In genomic region chr1:43520989-43521371, GRCm38 (mm10) we compare ENCODE assay signal across 16 mouse cellular contexts.
DNase-seq lines count a peak whose midpoint lies in the region; ATAC-seq and TF ChIP-seq lines count a peak whose summit lies in the region.
"Had no signal": no experiment of that assay in that cellular context is flagged by ENCODE, and none has a peak within 500 bp of the region (broad histone marks: within the 10 kb centered on the region; RNA-seq: fewer than 3 reads in every experiment).

No protein-coding gene starts in this region.

- no peak overlapping the region for H3K9ac ChIP-seq in lung, postnatal 0 days (replicated peaks; ENCODE audit: low read depth)
- H3K9ac ChIP-seq: embryonic facial prominence, embryonic 15.5 days; forebrain, postnatal 0 days; limb, embryonic 12.5 days had no signal

- no peak overlapping the region for H3K27ac ChIP-seq in lung, postnatal 0 days (ENCODE audit: low read length)
- peak overlapping the region; percentile 73 for H3K27ac ChIP-seq in macrophage
- H3K27ac ChIP-seq: embryonic facial prominence, embryonic 15.5 days; hindbrain, postnatal 0 days; limb, embryonic 12.5 days had no signal

- H3K36me3 ChIP-seq in lung, postnatal 0 days (ENCODE audit: insufficient read depth, low read length) = no peaks in the 10 kb centered on the region
- no peaks in the 10 kb centered on the region for H3K36me3 ChIP-seq in macrophage (ENCODE audit: inconsistent target)
- H3K36me3 ChIP-seq: embryonic facial prominence, embryonic 15.5 days; limb, embryonic 12.5 days had no signal

- WGBS in lung, postnatal 0 days = 79% methylated on average over 3 of the region's 3 CpGs
- 2% methylated on average over 3 of the region's 3 CpGs for WGBS in macrophage (ENCODE audit: missing documents)

- H3K9me3 ChIP-seq in lung, postnatal 0 days (ENCODE audit: low read length) = no peaks in the 10 kb centered on the region
- H3K9me3 ChIP-seq: embryonic facial prominence, embryonic 15.5 days; limb, embryonic 12.5 days had no signal

- H3K4me1 ChIP-seq in lung, postnatal 0 days (ENCODE audit: insufficient read depth, low read depth, low read length) = no peaks in the 10 kb centered on the region; the same call in 1 of the 2 replicates
- H3K4me1 ChIP-seq: limb, embryonic 12.5 days had no signal

- no peak overlapping the region for H3K4me2 ChIP-seq in lung, postnatal 0 days (replicated peaks; ENCODE audit: low read depth, low read length)
- H3K4me2 ChIP-seq: embryonic facial prominence, embryonic 15.5 days; limb, embryonic 12.5 days had no signal

- peaks cover 74% of the 10 kb centered on the region; the same call in 1 of the 2 replicates for H3K79me2 ChIP-seq in macrophage (ENCODE audit: inconsistent target)

- no peaks in the 10 kb centered on the region for H3K27me3 ChIP-seq in lung, postnatal 0 days (replicated peaks; ENCODE audit: insufficient read depth, low read length)
- H3K27me3 ChIP-seq: embryonic facial prominence, embryonic 15.5 days; limb, embryonic 12.5 days had no signal

- TF ChIP-seq CTCF in lung, postnatal 0 days (IDR thresholded peaks at IDR 0.05) = no peak

- no peak for DNase-seq in lung, postnatal 0 days (ENCODE audit: low spot score)
- DNase-seq in lung, postnatal 10 days = no peak
- peak; percentile 57 for DNase-seq in induced T-regulatory cell, adult 2 months (ENCODE audit: low read depth)
- peak; percentile 7 for DNase-seq in yolk sac, embryonic 10.5 days (ENCODE audit: low spot score)
- no peak for DNase-seq in cerebellum, adult 9-11 months
- DNase-seq in adrenal gland, postnatal 4 days (ENCODE audit: low spot score in 2 of 2) = no peak
- DNase-seq: B cell, adult 2 months; forebrain, postnatal 0 days; kidney, postnatal 14 days; spleen, adult 18-20 months; thymus, adult 18-20 months had no signal

- H3K4me3 ChIP-seq in lung, postnatal 0 days (ENCODE audit: low read depth, low read length) = no peak overlapping the region
- no peak overlapping the region for H3K4me3 ChIP-seq in macrophage (ENCODE audit: inconsistent target)
- H3K4me3 ChIP-seq: embryonic facial prominence, embryonic 15.5 days; limb, embryonic 12.5 days had no signal

- TF ChIP-seq EP300 in lung, postnatal 0 days (IDR thresholded peaks at IDR 0.05) = no peak

- ATAC-seq in lung, postnatal 0 days = peak; percentile 38; the same call in 1 of the 2 replicates
- ATAC-seq in cerebellum, adult (ENCODE audit: insufficient number of reproducible peaks, low FRiP score, low TSS enrichment) = no peak
- ATAC-seq: forebrain, postnatal 0 days; hindbrain, postnatal 0 days had no signal

Comparison
In these comparisons a context has a peak if more than half of its experiments do, and no peak if none do; other contexts are left out.
1. DNase-seq: peak in induced T-regulatory cell, adult 2 months (single experiment) and yolk sac, embryonic 10.5 days (single experiment); none in lung, postnatal 0 days (single experiment), lung, postnatal 10 days (single experiment), cerebellum, adult 9-11 months (single experiment) and adrenal gland, postnatal 4 days (0 of 2).